Mouse (Mus musculus) testis, adult 2 months (tissue): Measurements from ENCODE around the gene Zfp655.

Experiments used
- CTCF ChIP-seq: fragments of 200-500 bp; IDR thresholded peaks from 2 replicates; pipeline ENCODE4 v1.5.1; 2012; ENCODE audit warnings: low read depth, mild to moderate bottlenecking, inconsistent platforms, low read length, moderate library complexity; ENCODE audit not compliant: control insufficient read depth, insufficient read depth, insufficient replicate concordance
- POLR2A ChIP-seq: fragments of 200-500 bp; IDR thresholded peaks from 2 replicates; pipeline ENCODE4 v1.6.1; 2012; ENCODE audit warnings: low read depth, mild to moderate bottlenecking, inconsistent platforms, low read length, moderate library complexity; ENCODE audit not compliant: control insufficient read depth

DNA sequence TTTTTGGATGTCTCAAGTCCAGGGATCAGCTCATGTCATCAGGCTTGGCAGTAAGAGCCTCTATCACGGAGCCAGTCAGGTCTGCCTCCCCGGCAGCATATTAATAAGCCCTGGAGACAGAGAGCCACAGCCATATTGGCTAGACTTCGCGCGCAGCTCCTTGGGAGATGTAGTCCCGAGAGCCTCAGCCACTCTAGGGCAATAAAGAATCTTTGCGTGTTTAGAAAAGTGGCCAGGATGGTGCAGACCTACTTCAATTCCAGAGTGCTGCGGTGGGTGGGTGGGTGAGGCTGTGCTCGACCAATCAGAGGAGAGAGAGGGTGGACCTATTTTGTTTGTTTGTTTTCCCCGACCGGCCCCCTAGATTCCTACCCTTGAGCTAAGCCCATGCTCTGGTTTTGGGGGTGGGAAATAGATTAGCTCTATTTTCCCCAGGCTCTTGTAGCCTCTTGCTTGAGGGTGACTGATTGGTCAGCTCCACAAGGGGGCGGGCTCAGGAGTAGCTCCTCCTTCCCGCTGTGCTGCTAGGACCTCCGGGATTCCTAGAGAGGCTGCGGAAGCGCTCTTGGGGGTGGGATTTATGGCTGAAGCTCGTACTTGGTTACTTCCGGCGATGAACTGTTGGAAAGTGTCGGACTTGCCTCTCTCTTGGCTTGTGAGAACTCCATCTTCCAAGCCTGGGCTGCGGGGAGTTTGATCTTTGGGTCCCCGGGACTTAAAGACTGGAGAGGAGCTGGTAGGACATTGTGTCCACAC, 27.4 kb upstream of the Zfp655 start, which contains the start of gene Zkscan5:
- TF ChIP-seq CTCF = no peak
- peak; percentile 71 for TF ChIP-seq POLR2A
